Mouse (Mus musculus): ENCODE measurements around the gene Pagr1b.

Pagr1b gene

GRCm38 (mm10) chr7:127016481-127016485 is at the start of gene Pagr1b:
TSS of gene Pagr1b (minus strand) at chr7:127016484.
- CTCF ChIA-PET, result interaction anchor here (0.6 to 0.8 kb wide), 2 partner anchors 88 to 203 kb away, joined by 4 to 14 read pairs; no protein-coding TSS in a partner anchor

- CTCF ChIA-PET, result no interaction called here
Measured at GRCm38 (mm10) chr7:127065538-127065937, 49.3 kb upstream of the Pagr1b start.

- CTCF ChIA-PET, result no interaction called here
Measured at GRCm38 (mm10) chr7:127055026-127055585, 38.8 kb upstream of the Pagr1b start.

- CTCF ChIA-PET, result interaction anchor here (0.7 kb wide), 1 partner anchor 34 kb away, joined by 3 read pairs; no protein-coding TSS in a partner anchor
Measured at GRCm38 (mm10) chr7:127041851-127042672, 25.8 kb upstream of the Pagr1b start, which contains the start of gene Kif22. TSS of gene Kif22 (minus strand) at chr7:127042471.

GRCm38 (mm10) chr7:127031244-127031643 is 15.0 kb upstream of the Pagr1b start:
- CTCF ChIA-PET, result interaction anchor here (0.7 kb wide), 1 partner anchor 120 kb away, joined by 3 read pairs; no protein-coding TSS in a partner anchor

GRCm38 (mm10) chr7:127030172-127030571 is 13.9 kb upstream of the Pagr1b start:
- CTCF ChIA-PET, result no interaction called here

GRCm38 (mm10) chr7:127027885-127028284 is 11.6 kb upstream of the Pagr1b start:
- CTCF ChIA-PET, result interaction anchor here (0.6 kb wide), 1 partner anchor 85 kb away, joined by 8 read pairs; no protein-coding TSS in a partner anchor

- CTCF ChIA-PET, result interaction anchor here (0.5 to 1.1 kb wide), 3 partner anchors 13 to 84 kb away, joined by 3 to 7 read pairs (median 4); partner anchors contain the start of gene Mvp
Measured at GRCm38 (mm10) chr7:127026984-127027726, 10.9 kb upstream of the Pagr1b start, which contains the start of gene Maz. TSS of gene Maz (minus strand) at chr7:127027037.

- CTCF ChIA-PET, result interaction anchor here (0.5 to 1.1 kb wide), 2 partner anchors 12 to 15 kb away, joined by 3 to 4 read pairs; partner anchors contain the start of gene Mvp
Measured at GRCm38 (mm10) chr7:127026616-127026983, 10.3 kb upstream of the Pagr1b start.

GRCm38 (mm10) chr7:127026161-127026600 is 9.9 kb upstream of the Pagr1b start:
- CTCF ChIA-PET, result interaction anchor here (1.1 kb wide), 1 partner anchor 15 kb away, joined by 4 read pairs; no protein-coding TSS in a partner anchor

GRCm38 (mm10) chr7:127025556-127026160 is 9.4 kb upstream of the Pagr1b start:
- CTCF ChIA-PET, result interaction anchor here (0.6 to 1.1 kb wide), 2 partner anchors 14 to 20 kb away, joined by 3 to 4 read pairs; no protein-coding TSS in a partner anchor

- CTCF ChIA-PET, result interaction anchor here (0.6 kb wide), 1 partner anchor 19 kb away, joined by 3 read pairs; no protein-coding TSS in a partner anchor
Measured at GRCm38 (mm10) chr7:127024755-127025555, 8.7 kb upstream of the Pagr1b start.

- CTCF ChIA-PET, result no interaction called here
Measured at GRCm38 (mm10) chr7:127023896-127024690, 7.8 kb upstream of the Pagr1b start.

GRCm38 (mm10) chr7:127023272-127023691 is 7.0 kb upstream of the Pagr1b start:
- CTCF ChIA-PET, result interaction anchor here (0.6 to 0.7 kb wide), 2 partner anchors 92 to 494 kb away, joined by 3 to 6 read pairs; no protein-coding TSS in a partner anchor

- CTCF ChIA-PET, result interaction anchor here (0.6 to 0.7 kb wide), 2 partner anchors 91 to 495 kb away, joined by 3 to 6 read pairs; no protein-coding TSS in a partner anchor
Measured at GRCm38 (mm10) chr7:127022528-127023271, 6.4 kb upstream of the Pagr1b start.

GRCm38 (mm10) chr7:127021563-127022527 is 5.6 kb upstream of the Pagr1b start:
- CTCF ChIA-PET, result interaction anchor here (0.5 to 0.6 kb wide), 2 partner anchors 14 to 137 kb away, joined by 3 to 4 read pairs; no protein-coding TSS in a partner anchor

- CTCF ChIA-PET, result no interaction called here
Measured at GRCm38 (mm10) chr7:127020901-127021562, 4.7 kb upstream of the Pagr1b start, which contains the start of the genes Gm42742 and Prrt2. TSS of gene Gm42742 (minus strand) at chr7:127021097. TSS of gene Prrt2 (minus strand) at chr7:127021211.
